Mouse (Mus musculus): ENCODE measurements at regions not wholly inside any gene's neighbourhood (a gene's known extent, or its start where the extent isn't known, plus 50 kb on each side); places are given as distances from the start of the nearest gene placed in this dataset.

- POLR2A ChIA-PET, result no interaction called here
- CTCF ChIA-PET, result no interaction called here
- H3K27me3 ChIP-seq, result peaks cover 20% of the 10 kb centered on the region
- in situ Hi-C loops (cut with MboI; ENCODE audit: low pct_unique_long_range_greater_than_20kb), result no loop called here
- DNase-seq (ENCODE audit: low read depth, low spot score), result no peak
- no peak for TF ChIP-seq CTCF (IDR thresholded peaks at IDR 0.05)
- ATAC-seq, result no peak
Measured at GRCm38 (mm10) chr9:46871211-46871994, 127.1 kb upstream of the Gm4791 start.

DNA sequence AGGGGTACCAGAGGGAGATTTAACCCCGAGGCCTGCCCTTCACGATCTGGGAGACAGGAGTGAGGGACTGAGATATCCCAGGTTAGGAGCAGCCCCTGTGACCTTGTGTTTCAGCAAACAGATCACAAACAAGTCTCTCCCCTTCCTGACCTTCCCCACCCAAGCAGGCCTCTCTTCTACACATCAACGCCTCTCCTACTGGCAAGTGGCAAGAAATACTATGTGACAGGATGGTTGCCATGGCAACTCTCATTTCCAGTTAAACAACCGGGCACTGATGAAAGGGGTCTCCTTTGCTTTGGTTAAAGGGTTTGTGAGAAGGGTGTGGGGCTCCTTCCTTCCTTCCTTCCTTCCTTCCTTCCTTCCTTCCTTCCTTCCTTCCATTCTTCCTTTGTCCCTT is 134.6 kb upstream of the Gm4791 start:
- CTCF ChIA-PET, result no interaction called here
- peaks cover 13% of the 10 kb centered on the region for H3K27me3 ChIP-seq
- ATAC-seq (no peak), DNase-seq (ENCODE audit: low read depth, low spot score) (no peak)
- TF ChIP-seq CTCF (IDR thresholded peaks at IDR 0.05), result no peak
- POLR2A ChIA-PET, result no interaction called here
- in situ Hi-C loops (cut with MboI; ENCODE audit: low pct_unique_long_range_greater_than_20kb), result no loop called here

DNA sequence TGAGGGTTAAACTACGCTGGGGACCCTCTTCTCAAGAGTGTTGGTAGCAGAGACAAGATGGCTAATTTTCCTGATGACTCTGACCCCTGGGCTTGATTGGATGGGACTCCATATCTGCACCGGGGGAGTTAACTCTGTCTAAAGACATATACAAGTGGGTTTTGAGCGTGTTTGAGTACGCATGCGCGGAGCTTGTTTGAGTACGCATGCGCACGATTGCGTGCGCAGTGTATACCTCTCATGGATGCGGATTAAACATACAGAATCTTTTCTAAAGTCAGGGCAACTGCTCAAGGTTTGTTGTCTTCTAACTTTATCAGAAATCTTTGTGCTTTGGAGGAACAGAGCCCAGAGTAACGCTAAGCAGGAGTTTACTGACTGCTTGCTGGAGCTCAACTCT is 146.8 kb upstream of the Gm4791 start:
- DNase-seq (ENCODE audit: low read depth, low spot score) (no peak), ATAC-seq (no peak)
- no peak for TF ChIP-seq CTCF (IDR thresholded peaks at IDR 0.05)
- ChIA-PET POLR2A (interaction anchor here (0.5 kb wide), 1 partner anchor 1494 kb away, joined by 3 read pairs; no protein-coding TSS in a partner anchor), CTCF (no interaction called here)
- in situ Hi-C loops (cut with MboI; ENCODE audit: low pct_unique_long_range_greater_than_20kb), result no loop called here
- peaks cover 12% of the 10 kb centered on the region for H3K27me3 ChIP-seq

DNA sequence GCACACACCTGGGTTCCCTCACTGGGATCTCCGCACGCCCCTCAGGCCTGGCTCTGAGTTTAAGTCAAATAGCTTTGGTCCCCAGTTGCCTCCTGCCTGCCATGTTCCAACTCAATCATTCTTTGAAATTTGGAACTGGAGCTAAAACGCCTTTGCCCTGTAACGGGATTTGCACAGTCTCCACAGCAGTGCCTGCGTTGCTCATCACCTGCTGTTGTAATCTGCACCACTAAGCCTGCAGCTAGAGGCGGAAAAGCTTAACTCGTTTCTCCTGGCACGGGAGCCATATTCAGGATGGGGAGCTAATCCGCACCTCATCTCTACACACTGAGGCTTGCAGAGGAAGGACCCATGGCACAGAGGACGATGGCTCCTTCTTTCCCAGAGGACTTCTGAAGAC is 147.2 kb upstream of the Gm4791 start:
- POLR2A ChIA-PET, result interaction anchor here (0.5 kb wide), 1 partner anchor 1494 kb away, joined by 3 read pairs; no protein-coding TSS in a partner anchor
- peaks cover 12% of the 10 kb centered on the region for H3K27me3 ChIP-seq
- TF ChIP-seq CTCF (IDR thresholded peaks at IDR 0.05), result no peak
- CTCF ChIA-PET, result no interaction called here
- ATAC-seq, result no peak
- DNase-seq (ENCODE audit: low read depth, low spot score), result no peak
- in situ Hi-C loops (cut with MboI; ENCODE audit: low pct_unique_long_range_greater_than_20kb), result no loop called here

DNA sequence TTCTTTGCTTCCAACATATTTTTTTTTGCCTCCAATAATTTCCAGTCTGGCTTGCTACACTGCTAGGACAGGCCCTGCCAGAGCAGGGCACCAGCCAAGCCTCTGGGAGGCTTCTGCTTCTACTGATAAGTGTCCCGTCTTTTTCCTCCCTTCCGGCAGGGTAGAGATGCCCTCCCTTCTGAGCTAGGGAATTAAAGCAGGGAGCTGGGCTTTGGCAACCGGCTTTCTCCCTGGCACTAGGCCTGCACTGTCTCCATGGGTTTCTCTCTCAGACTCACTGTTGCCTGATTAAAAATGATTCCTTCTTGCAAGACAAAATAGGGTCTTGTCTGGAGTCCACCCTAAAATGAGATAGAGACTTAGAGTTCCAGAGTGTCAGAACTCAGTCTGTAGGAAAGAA is 153.3 kb upstream of the Gm4791 start:
- ATAC-seq (no peak), DNase-seq (ENCODE audit: low read depth, low spot score) (no peak)
- peaks cover 10% of the 10 kb centered on the region for H3K27me3 ChIP-seq
- ChIA-PET CTCF (no interaction called here), POLR2A (no interaction called here)
- TF ChIP-seq CTCF (IDR thresholded peaks at IDR 0.05), result no peak
- in situ Hi-C loops (cut with MboI; ENCODE audit: low pct_unique_long_range_greater_than_20kb), result no loop called here

GRCm38 (mm10) chr9:46843781-46844180 is 154.8 kb upstream of the Gm4791 start:
- no peak for DNase-seq (ENCODE audit: low read depth, low spot score)
- ChIA-PET CTCF (no interaction called here), POLR2A (interaction anchor here (0.6 kb wide), 1 partner anchor 13 kb away, joined by 4 read pairs; no protein-coding TSS in a partner anchor)
- no peak for TF ChIP-seq CTCF (IDR thresholded peaks at IDR 0.05)
- H3K27me3 ChIP-seq, result peaks cover 7% of the 10 kb centered on the region
- no peak for ATAC-seq
- in situ Hi-C loops (cut with MboI; ENCODE audit: low pct_unique_long_range_greater_than_20kb), result no loop called here

DNA sequence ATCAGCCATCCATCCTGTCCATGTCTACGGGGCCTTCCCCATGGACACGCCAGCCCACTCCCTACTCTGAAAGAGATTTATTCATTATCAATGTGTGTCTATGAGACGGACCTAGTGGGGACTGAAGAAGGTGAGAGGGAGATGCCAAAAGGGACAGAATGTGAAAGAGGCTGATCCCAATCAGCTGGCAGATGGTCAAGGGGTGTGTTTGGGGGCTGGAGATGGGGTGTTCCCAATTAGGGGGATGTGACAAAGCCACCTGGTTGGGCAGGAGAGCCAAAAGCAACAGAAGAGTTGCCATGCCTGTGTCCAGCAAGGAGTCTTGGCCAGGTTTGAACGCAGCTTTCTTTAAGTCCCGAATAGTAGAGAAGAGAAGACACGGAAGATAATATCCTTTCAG is 157.0 kb upstream of the Gm4791 start:
- ChIA-PET POLR2A (no interaction called here), CTCF (no interaction called here)
- no peak for ATAC-seq
- no peak for TF ChIP-seq CTCF (IDR thresholded peaks at IDR 0.05)
- no peak for DNase-seq (ENCODE audit: low read depth, low spot score)
- H3K27me3 ChIP-seq, result peaks cover 4% of the 10 kb centered on the region
- in situ Hi-C loops (cut with MboI; ENCODE audit: low pct_unique_long_range_greater_than_20kb), result no loop called here

DNA sequence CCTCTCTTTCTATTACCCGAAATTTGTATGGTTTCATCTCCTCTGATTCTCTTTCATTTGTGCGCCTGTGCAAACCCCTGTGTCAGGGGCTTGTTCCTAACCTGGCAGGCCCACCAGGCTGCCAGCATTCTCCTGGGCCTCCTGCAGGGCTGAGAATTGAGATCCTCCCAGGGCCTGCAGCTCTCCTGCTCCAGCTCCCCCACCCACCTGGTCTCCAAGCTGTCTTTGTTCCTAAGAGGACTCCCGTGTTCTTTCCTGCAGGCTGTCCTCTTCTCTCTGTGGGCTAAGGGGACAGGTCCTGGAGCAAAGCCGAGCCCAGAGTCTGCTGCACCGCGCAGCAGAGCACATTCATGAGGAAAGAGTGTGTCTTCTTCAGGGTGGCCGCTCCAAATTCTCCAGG is 163.3 kb upstream of the Gm4791 start:
- ChIA-PET POLR2A (no interaction called here), CTCF (no interaction called here)
- no peak for DNase-seq (ENCODE audit: low read depth, low spot score)
- H3K27me3 ChIP-seq, result peaks cover 16% of the 10 kb centered on the region
- TF ChIP-seq CTCF (IDR thresholded peaks at IDR 0.05), result no peak
- no peak for ATAC-seq
- in situ Hi-C loops (cut with MboI; ENCODE audit: low pct_unique_long_range_greater_than_20kb), result no loop called here

GRCm38 (mm10) chr9:46830746-46831560 is 167.6 kb upstream of the Gm4791 start:
- peaks cover 24% of the 10 kb centered on the region for H3K27me3 ChIP-seq
- CTCF ChIA-PET, result no interaction called here
- no peak for DNase-seq (ENCODE audit: low read depth, low spot score)
- TF ChIP-seq CTCF (IDR thresholded peaks at IDR 0.05), result no peak
- in situ Hi-C loops (cut with MboI; ENCODE audit: low pct_unique_long_range_greater_than_20kb), result no loop called here
- no peak for ATAC-seq
- POLR2A ChIA-PET, result interaction anchor here (0.7 kb wide), 1 partner anchor 13 kb away, joined by 4 read pairs; no protein-coding TSS in a partner anchor

- in situ Hi-C loops (cut with MboI; ENCODE audit: low pct_unique_long_range_greater_than_20kb), result no loop called here
- ChIA-PET POLR2A (interaction anchor here (0.7 kb wide), 1 partner anchor 13 kb away, joined by 4 read pairs; no protein-coding TSS in a partner anchor), CTCF (no interaction called here)
- H3K27me3 ChIP-seq, result peaks cover 22% of the 10 kb centered on the region
- DNase-seq (ENCODE audit: low read depth, low spot score) (no peak), ATAC-seq (no peak)
- no peak for TF ChIP-seq CTCF (IDR thresholded peaks at IDR 0.05)
Measured at GRCm38 (mm10) chr9:46830316-46830715, 168.2 kb upstream of the Gm4791 start.

- in situ Hi-C loops (cut with MboI; ENCODE audit: low pct_unique_long_range_greater_than_20kb), result no loop called here
- peaks cover 20% of the 10 kb centered on the region for H3K27me3 ChIP-seq
- CTCF ChIA-PET, result no interaction called here
- no peak for TF ChIP-seq CTCF (IDR thresholded peaks at IDR 0.05)
- ATAC-seq (no peak), DNase-seq (ENCODE audit: low read depth, low spot score) (no peak)
- POLR2A ChIA-PET, result no interaction called here
Measured at GRCm38 (mm10) chr9:46824703-46825102, 173.8 kb upstream of the Gm4791 start.
